Mouse (Mus musculus): ENCODE measurements at regions not wholly inside any gene's neighbourhood (a gene's known extent, or its start where the extent isn't known, plus 50 kb on each side); places are given as distances from the start of the nearest gene placed in this dataset.
"Not testable (repeated sequence)": the region's sequence is repeated elsewhere in the genome, so short reads cannot be mapped to it uniquely, and the experiment has no call there.

- DNase-seq (ENCODE audit: low spot score), result peak; percentile 4
Observed at GRCm38 (mm10) chrX:19903962-19904930, 155.1 kb upstream of the Chst7 start.

- DNase-seq (ENCODE audit: low spot score), result no peak
Observed at GRCm38 (mm10) chrX:19906646-19907371, 152.6 kb upstream of the Chst7 start.

- no peak for DNase-seq (ENCODE audit: low spot score)
Observed at GRCm38 (mm10) chrX:19917001-19917400, 142.4 kb upstream of the Chst7 start.

GRCm38 (mm10) chrX:19929376-19929775 lies 130.0 kb upstream of the Chst7 start:
- DNase-seq (ENCODE audit: low spot score), result not testable (repeated sequence)

- DNase-seq (ENCODE audit: low spot score), result no peak
Observed at GRCm38 (mm10) chrX:19929866-19930265, 129.5 kb upstream of the Chst7 start.

GRCm38 (mm10) chrX:19943305-19943704 lies 116.1 kb upstream of the Chst7 start:
- no peak for DNase-seq (ENCODE audit: low spot score)
